Mouse (Mus musculus) lung, postnatal 4 days (tissue): ENCODE measurements around the gene Chpf2.

Experiments
- DNase-seq, 2 experiments: peaks; one replicate each; pipeline ENCODE4 v3.0.0; 2021

Chpf2 gene

DNA sequence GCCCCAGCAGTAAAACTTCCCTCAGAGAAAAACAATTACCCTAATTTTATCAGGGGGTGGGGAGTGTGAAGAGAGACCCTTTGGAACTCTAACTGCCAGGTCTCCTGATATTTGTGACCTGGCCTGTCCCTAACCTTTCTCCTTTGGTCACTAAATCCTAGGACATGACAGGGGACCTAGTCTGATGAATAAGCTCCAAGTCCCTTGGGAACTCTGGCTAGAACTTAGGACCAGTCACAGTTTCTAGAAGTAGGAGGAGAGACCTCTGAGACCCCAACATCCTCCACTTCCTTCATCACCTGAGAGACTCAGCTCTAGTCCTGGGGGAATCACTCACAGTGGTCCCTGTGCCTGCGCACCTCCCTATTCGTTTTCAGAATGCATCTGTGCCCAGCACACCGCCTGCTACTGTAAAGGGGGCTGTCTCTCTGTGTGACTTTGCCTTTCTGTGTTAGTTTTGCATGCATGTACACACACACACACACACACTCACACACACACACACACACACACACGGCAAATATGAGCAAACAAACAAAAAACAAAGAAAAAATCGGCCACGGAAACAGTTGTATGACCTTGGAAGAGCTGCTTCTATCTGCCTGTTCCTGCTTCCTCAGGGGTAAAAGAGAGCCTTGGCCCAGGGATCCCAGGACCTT is 18.9 kb downstream of the Chpf2 start:
- DNase-seq = no peak

DNA sequence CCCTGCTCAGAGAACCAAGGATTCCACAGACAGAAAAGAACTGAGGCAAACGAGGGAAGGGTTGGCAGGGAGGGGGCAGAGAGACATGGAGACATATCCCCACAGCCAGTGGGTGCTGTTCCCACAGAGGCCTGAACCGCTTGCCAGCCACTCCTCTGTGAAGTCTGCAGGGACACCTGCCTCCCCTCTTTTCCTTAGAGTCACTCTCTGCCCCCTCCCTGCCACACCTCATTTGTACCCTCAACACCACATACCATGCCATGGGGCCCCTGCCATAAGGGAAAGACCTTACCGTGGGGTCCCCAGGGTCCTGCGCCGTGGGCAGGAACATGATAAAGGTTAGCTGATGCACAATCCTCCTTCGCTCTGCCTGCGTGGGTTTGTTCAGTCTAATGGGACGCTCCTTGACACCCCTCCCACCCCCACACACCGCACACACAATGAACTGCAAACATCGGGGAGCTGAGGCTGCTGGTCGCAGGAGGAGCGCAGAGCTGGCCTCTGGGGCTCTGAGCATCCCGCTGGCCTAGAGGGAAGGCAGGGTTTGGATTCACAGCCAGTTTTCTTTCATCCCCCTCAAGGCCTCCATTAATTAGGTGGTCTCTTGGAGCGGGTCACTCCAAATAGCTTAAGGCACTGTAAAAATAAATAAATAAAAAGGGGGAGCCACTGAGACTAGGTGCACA is 19.6 kb downstream of the Chpf2 start:
- DNase-seq = peak in 1 of 2 experiments; percentile 19

DNA sequence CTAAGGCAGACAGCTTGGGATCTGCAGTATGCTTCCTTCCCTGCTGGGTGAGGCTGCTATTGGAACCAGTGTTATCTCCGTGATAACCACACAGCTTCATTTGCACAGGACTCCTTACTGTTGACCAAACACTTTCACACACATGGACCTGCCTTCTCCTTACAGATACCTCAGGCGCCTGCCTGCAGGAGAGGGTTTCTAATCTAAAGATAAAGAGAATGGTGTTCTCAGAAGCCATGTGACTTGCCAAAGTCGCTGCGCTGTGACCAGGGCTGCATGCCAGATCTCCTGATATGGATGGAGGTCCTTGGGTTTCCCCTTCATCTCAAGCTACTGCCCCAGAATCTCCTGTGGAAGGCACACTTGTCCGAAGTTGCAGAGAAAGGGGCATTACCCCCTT is 22.8 kb downstream of the Chpf2 start:
- DNase-seq = peak in 1 of 2 experiments; percentile 15

DNA sequence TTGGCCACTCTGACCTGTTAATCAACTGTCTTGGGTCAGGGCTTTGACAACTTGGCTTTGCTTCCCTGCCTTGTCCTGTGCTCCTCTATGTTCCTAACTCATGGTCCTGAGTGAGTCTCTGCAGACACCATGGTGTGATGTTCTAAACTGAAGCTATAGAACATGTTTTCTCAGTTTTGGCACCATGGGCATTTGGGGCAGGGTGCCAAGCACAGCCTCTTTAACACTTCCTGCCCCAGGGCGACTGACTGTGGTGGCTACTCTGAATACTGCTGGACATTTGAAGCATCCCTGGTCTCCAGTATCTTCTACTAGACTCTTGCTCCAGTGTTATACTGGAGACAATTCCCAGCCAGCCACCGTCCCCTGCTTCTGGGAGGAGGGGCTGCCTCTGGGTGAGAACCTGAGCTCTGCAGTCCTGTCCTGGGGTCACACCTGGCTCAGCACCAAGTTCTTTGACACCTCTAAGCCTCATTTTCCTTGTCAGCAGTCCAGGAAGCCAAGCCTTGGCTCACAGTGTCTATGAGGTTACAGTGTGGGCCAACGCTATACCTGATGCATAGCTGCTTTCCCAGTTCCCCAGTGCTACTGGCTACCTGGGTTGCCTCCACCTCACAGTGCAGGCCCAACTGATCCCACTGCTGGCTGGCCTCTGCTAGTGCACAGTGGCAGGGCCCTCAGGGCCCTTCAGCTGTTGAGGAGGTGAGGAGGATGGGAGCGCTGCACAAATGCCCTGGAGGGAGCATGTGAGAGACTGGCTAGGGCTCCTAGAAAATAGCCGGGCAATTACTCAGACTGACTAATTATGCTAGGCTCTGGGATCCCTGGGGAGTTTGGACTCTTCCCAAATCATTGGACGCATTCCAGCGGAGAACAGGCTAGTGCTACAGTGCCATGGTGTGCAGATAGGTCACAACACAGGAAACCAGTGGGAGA is 25.1 kb downstream of the Chpf2 start:
- peak in 1 of 2 experiments; percentile 41 for DNase-seq

DNA sequence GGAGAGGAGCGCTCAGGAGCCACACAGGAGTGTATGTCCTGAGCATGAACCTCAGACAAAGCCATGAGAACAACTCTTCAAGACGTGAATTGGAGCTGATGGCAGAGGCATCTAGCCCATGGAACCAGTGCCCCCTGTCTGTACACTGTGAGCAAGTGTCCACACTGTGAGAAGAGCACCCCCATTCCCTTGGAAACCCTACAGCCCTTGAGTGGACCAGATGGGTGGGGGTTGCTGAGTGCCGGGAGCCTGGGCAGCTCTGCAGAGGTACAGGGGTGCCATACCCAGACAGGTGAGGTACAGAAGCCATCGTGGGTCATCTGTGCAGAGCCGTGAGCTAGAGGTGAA is 25.7 kb downstream of the Chpf2 start:
- DNase-seq = no peak

DNA sequence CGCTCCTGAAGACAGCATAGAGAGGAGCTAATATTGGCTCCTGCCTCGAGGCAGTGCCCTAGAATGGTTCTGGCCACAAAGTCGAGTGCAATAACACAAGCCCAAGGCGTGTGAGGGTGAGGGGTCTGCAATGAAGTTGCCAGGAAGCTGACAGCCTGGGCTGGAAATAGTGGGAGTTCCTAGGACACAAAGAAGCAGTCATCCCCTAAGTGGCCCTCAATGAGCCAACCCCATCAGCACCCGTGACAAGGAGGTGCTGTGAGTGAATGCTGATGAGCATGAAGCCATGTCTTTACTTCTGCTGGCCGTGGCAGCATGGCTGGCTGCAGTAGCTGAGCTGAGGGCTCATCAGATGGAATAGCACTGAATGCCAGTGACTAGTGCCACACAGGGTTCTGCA is 28.6 kb downstream of the Chpf2 start:
- DNase-seq = no peak

DNA sequence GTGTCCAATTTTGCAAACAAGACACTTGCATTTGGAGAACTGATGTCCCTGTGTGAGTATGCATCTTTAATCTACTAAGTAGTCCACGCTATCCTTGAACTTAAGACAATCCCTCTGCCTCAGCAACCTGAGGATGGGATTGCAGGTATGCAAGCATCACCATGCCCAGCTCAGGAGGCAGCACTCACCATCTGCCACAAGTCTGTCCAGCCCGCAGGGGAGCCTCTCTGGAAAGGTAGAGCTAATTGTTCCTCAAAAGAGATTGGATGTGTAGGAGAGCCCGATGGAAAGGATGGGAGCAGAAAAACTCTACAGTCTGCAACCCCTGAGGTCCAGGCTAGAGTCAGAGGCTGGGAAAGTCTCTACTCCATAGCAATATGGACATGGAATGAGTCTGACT is 32.4 kb downstream of the Chpf2 start:
- no peak for DNase-seq

DNA sequence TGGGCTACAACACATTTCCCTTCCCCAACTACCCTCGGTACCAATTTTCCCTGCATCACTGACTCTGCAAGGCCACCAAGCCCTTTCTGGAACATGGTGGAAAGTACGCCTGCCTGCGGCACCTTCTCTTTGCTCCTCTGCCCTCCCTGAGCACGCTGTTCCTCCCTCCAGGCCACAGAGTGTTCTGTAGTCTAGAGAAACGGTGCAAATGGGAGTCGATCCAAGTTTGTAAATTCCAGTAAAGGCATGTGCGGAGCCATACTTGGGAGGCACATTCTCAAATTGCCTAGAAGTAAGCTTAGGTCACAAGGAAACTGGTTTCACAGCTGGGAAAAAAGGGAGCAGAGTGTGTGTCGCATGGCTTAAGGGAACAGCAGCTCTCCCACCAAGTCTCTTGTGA is 33.6 kb downstream of the Chpf2 start:
- no peak for DNase-seq

DNA sequence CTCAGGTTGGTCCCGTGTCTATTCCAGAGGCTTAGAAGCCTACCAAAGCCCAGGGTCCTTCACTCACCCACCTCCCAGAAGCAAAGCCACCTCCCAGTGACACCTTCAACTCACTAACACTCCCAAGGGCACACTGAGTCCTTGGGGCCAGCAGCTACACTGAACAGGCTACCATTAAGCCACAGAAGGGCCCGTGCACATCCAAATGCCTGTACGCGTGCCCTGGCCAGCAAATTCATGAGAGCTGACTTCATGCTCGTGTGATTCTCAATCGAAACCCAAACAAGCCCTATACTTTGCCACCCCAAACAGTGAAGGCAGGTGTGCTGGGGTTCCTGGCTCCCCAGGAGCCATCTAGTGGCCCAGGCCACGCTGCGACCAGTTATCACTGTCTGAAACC is 34.1 kb downstream of the Chpf2 start:
- DNase-seq = no peak

DNA sequence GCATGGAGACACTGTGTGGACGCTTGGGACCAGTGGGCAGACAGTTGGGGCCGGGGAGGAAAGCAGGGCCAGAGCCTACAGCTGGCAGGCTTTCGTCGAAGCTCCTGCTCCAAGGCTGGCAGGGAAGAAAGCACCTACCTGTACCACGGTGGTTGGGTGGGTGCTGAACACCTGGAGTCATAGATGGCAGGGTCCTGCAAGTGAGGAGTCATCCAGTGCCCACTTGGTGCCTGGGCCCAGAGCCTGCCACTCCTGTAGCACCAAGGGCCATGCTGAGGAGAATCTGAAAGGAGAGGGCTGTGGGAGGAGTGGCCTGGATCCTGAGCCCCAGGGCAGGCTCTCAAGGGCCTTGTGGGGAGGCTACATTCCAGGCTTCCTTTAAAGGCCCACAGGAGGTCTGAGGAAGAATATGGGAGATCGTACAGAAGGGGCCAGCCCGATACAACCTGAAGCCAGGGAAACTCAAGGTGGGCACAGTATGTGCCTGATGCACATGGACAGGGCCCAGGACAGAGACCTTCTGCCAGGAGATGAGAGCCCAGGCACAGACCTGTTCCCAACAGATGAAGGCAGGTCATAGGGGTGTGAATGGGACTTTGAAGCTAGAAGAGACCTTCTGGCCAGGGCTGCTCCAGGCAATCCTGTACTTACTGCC is 36.0 kb downstream of the Chpf2 start:
- DNase-seq = no peak

DNA sequence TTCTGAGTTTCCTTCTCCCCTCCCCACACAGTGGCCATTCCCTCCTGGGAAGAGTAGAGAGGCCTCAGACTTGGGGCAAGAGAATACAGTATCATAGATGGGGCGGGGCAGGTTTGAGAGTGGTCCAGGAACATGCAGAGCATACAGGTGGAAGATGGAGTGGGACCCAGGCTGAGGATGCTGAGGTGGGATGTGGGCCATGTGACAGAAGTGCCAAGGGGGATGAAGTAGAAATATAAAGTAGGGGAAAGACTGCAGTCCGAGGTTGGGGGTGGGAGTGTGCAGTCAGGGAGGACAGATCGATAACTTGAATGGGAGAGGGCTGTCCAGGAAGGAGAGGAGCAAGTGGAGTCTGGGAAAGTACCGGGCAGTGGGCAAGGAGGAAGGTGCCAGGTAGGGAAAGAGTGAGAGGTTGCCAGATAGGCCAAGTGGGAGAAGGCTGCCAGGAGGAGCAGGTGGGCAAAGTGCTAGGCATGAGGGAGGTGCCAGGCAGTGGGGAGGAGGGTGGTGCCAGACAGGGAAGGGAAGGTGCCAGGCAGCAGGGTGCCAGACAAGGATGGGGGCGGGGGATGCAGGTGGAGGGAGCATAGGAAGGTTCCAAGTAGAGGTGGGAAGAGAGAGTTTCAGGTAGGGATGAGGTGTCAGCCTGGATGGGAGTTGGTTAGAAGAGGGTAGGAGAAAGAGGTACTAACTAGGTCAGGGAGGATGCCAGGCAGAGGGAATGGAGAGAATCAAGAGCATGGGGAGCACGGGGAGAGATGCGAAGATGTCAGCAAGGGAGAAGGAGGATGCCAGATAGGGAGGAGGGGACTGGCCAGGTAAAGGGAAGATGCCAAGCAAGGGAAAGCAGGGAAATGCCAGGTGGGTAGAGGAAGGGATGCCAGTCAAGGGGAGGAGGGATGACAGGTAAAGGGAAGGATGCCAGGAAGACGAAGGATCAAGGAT is 36.8 kb downstream of the Chpf2 start:
- DNase-seq = no peak

DNA sequence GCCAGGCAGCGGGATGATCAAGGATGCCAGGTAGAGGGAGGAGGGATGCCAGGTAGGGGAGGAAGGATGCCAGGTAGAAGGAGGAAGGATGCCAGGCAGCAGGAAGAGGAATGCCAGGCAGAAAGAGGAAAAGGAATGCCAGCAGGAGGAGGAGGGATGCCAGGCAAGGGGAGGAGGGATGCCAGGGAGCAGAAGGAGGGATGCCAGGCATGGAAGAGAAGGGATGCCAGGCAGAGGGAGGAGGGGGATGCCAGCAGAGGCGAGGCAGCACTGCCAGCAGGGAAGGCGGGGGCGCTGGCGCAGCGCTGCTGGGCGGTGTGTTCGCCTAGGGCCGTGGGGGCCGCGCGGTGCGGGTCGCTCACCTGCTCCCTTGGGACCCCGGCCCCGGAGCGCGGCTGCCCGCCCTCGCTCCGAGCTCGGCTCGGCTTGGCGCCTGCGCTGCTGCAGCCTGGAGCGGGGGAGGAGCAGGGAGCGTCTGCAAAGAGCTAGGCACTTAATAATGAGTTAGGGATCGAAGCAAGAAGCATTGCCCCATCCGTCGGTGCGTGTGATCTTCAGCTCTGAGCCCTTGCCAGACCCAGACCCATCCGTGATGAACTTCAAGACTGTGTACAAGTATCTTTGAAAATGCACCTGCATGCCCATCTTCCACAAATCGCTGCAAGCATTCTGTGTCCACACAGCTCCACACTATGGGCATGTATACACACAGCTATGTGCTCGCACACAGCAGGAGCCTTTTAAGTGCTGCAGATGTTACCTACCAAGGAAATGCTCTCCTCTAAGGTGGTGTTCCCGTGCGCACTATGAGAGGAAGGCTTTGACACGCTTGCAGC is 37.7 kb downstream of the Chpf2 start, which contains the start of gene Smarcd3:
Smarcd3 (minus strand) TSS at position 426 of the 836 bp plus-strand sequence.
- DNase-seq = peak in 1 of 2 experiments; percentile 30

DNA sequence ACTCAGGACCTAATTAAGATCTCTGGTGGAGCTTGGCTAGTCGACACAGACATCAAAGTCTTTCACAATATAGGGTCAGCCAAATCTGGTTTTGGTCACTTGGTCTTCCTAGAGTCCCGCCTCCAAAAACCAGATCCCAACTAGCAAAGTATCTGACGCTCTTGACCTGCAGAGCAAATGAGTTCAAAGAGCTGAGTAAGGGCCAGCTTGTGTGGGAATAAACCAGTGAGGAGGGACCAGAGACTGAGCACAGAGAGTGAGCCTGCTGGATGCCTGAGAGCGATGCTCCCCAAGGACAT is 38.2 kb downstream of the Chpf2 start:
- no peak for DNase-seq

DNA sequence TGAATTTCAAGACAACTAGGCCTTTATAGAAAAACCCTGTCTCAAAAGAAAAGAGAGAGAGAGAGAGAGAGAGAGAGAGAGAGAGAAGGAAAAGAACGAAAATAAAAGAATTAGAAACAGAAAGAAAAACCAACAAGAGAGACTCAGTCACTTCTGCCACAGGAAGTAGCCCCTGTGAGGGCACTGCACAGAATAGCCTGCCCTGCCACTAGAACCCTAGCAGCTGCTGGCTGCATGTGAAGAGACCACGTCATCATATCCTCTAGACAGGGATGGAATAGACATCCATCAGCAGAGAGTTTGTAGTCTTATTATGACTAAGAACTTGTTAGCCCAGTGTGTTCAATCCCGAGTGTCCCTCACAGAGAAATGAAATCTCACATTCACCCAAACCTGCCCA is 43.2 kb downstream of the Chpf2 start:
- no peak for DNase-seq

DNA sequence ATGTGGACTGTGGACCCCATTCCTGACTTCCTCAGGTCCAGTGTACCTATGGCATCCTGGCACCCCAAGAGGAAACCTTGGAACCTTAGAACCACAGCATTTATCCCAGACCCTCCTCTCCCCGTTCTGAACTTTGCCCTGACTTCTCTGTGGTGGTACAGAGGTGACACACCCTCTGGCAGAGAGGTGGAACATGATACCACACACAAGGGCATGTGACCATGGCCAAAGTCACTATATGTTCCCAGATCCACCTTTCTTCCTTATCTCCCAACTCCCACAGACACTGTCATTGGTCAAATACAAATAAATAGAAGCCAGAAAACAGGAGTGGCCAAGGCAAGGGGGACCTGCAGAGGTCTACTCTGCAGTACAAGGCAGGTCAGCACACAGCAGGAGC is 48.6 kb downstream of the Chpf2 start:
- DNase-seq = no peak

DNA sequence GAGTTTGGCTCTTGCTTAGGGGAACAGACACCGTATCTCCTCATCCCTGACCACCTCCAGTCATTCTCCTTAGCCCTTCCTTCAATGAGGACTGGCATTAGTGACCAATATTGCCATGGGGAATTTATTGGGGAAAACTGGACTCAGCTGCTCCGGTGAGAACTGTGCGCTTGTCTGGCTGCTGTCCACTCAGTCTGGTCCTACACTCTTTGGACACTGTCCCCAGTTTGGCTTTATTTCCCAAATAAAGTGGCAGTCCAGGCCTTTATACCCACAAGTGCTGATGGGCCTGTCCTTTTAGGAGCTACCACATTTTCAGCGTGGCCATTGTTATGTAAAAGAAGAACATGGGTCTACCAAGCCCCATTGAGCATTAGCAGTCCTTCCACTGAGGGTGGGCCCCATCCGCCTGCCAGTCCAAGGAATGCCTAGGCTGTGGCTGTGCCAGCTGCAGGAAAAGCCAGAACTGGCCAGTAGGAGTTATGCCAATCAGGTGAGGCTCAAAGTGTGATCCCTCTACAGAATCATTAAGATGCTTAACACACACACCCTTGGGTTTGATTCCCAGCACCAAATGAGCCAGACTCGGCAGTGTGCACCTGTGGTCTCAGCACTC is 49.1 kb downstream of the Chpf2 start:
- peak in 1 of 2 experiments; percentile 18 for DNase-seq

DNA sequence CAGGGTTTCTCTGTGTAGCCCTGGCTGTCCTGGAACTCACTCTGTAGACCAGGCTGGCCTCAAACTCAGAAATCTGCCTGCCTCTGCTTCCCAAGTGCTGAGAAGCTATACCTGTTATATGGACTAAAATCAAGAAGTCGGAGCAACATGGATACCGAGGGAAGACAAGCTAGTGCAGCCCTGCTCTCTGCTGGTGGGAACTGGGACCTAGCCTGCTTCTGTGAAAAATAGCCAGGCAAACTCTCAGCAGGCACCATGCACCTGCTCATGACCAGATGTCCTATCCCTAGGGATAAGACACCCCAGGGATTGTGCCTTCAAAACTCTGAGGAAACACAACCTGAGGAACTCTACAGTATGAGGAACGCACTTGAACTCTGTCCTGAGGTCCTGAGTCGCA is 50.4 kb downstream of the Chpf2 start:
- DNase-seq = no peak

DNA sequence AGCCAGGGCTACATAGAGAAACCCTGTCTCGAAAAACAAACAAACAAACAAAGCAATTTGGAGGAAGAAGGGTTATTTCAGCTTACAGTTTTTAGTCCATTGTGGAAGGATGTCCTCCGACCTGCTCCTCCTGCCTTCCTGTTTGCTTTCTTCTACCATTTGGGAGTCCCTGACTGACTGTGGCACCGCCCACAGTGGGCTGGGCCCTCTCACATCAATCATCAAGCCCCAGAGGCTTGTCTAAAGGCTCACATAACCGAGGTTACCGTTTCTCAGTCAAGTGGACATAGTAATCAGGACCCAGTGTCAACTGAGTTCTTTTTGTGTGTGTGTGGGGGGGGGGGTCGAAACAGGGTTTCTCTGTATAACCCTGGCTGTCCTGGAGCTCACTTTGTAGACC is 51.6 kb downstream of the Chpf2 start:
- DNase-seq = no peak

DNA sequence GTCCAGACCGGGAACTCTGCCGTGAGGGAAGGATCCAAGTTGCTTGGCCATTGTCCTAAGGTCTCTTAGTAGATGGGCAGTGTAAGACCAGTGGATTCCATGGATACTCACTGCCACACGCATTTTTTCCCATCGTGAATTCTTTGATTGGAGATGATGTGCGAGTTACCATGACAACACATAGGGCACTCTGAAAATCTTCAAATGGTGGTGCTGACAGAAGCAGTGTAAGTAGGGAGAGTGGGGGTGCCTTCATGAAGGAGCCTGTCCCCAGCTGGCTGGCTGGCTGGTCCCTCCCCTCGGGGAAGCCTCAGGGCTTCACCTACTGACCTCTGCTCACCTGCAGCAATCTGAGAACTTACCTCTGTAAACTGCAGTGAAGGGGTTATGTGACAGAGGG is 52.5 kb downstream of the Chpf2 start:
- DNase-seq = no peak
